Mouse (Mus musculus): ENCODE results near the gene Sgk1. TPM values are rescaled to one million over a fixed set of nuclear protein-coding genes. Genes with fewer than 3 reads are reported as not detected.
A peak's percentile ranks its signal among the peaks of the same experiment; 100 is the strongest.

The Sgk1 gene
- polyA plus RNA-seq, 1 experiment from 2014 or later = 16.3 TPM

- H3K9ac ChIP-seq = no peak overlapping the region
- H3K4me3 ChIP-seq = no peak overlapping the region
- H3K36me3 ChIP-seq (ENCODE audit: poor library complexity, severe bottlenecking) = no peaks in the 10 kb centered on the region
- no peaks in the 10 kb centered on the region for H3K27me3 ChIP-seq
- H3K4me1 ChIP-seq = peaks cover 22% of the 10 kb centered on the region
- H3K4me2 ChIP-seq = no peak overlapping the region
- WGBS = 72% methylated on average over 16 of the region's 16 CpGs
- ATAC-seq = peak; percentile 31; the same call in 1 of the 2 replicates
- peak overlapping the region; percentile 52 for H3K27ac ChIP-seq
- no peaks in the 10 kb centered on the region for H3K9me3 ChIP-seq (replicated peaks)
Observed at GRCm38 (mm10) chr10:21924051-21924720, 42.2 kb downstream of the Sgk1 start.

GRCm38 (mm10) chr10:21926941-21927340 lies 45.0 kb downstream of the Sgk1 start:
- H3K4me3 ChIP-seq = no peak overlapping the region
- H3K27me3 ChIP-seq = no peaks in the 10 kb centered on the region
- peaks cover 22% of the 10 kb centered on the region for H3K4me1 ChIP-seq
- 94% methylated on average over 5 of the region's 5 CpGs for WGBS
- H3K9ac ChIP-seq = no peak overlapping the region
- no peak overlapping the region for H3K4me2 ChIP-seq
- H3K27ac ChIP-seq = no peak overlapping the region
- H3K9me3 ChIP-seq (replicated peaks) = no peaks in the 10 kb centered on the region
- ATAC-seq = no peak
- H3K36me3 ChIP-seq (ENCODE audit: poor library complexity, severe bottlenecking) = no peaks in the 10 kb centered on the region

GRCm38 (mm10) chr10:21930781-21931380 lies 48.9 kb downstream of the Sgk1 start:
- H3K4me1 ChIP-seq = no peaks in the 10 kb centered on the region
- no peaks in the 10 kb centered on the region for H3K27me3 ChIP-seq
- no peak overlapping the region for H3K4me2 ChIP-seq
- H3K9ac ChIP-seq = no peak overlapping the region
- no peaks in the 10 kb centered on the region for H3K36me3 ChIP-seq (ENCODE audit: poor library complexity, severe bottlenecking)
- no peak for ATAC-seq
- no peak overlapping the region for H3K4me3 ChIP-seq
- no peaks in the 10 kb centered on the region for H3K9me3 ChIP-seq (replicated peaks)
- no peak overlapping the region for H3K27ac ChIP-seq
- 78% methylated on average over 10 of the region's 10 CpGs for WGBS

- H3K27me3 ChIP-seq = no peaks in the 10 kb centered on the region
- no peak for ATAC-seq
- H3K9ac ChIP-seq = no peak overlapping the region
- H3K36me3 ChIP-seq (ENCODE audit: poor library complexity, severe bottlenecking) = no peaks in the 10 kb centered on the region
- no peak overlapping the region for H3K27ac ChIP-seq
- H3K4me1 ChIP-seq = no peaks in the 10 kb centered on the region
- no peaks in the 10 kb centered on the region for H3K9me3 ChIP-seq (replicated peaks)
- H3K4me3 ChIP-seq = no peak overlapping the region
- no peak overlapping the region for H3K4me2 ChIP-seq
- 82% methylated on average over 3 of the region's 3 CpGs for WGBS
Observed at GRCm38 (mm10) chr10:21932791-21933190, 50.8 kb downstream of the Sgk1 start.

GRCm38 (mm10) chr10:21934826-21935225 lies 52.8 kb downstream of the Sgk1 start:
- Histone ChIP-seq H3K9ac (no peak overlapping the region), H3K27me3 (no peaks in the 10 kb centered on the region), H3K36me3 (ENCODE audit: poor library complexity, severe bottlenecking) (no peaks in the 10 kb centered on the region), H3K4me1 (no peaks in the 10 kb centered on the region), H3K4me2 (no peak overlapping the region), H3K4me3 (no peak overlapping the region), H3K27ac (no peak overlapping the region), H3K9me3 (replicated peaks) (no peaks in the 10 kb centered on the region)
- no peak for ATAC-seq
- WGBS = 93% methylated on average over 2 of the region's 2 CpGs

GRCm38 (mm10) chr10:21936513-21937221 lies 54.7 kb downstream of the Sgk1 start:
- WGBS = 52% methylated on average over 12 of the region's 12 CpGs
- Histone ChIP-seq H3K9ac (no peak overlapping the region), H3K9me3 (replicated peaks) (no peaks in the 10 kb centered on the region), H3K4me2 (0 out of 2 replicates have a peak overlapping the region, but pooled peaks have one; percentile 5), H3K27me3 (no peaks in the 10 kb centered on the region), H3K27ac (no peak overlapping the region), H3K4me1 (no peaks in the 10 kb centered on the region), H3K36me3 (ENCODE audit: poor library complexity, severe bottlenecking) (no peaks in the 10 kb centered on the region), H3K4me3 (no peak overlapping the region)
- ATAC-seq = no peak

- H3K27ac ChIP-seq = no peak overlapping the region
- no peak overlapping the region for H3K4me3 ChIP-seq
- H3K27me3 ChIP-seq = no peaks in the 10 kb centered on the region
- no peaks in the 10 kb centered on the region for H3K9me3 ChIP-seq (replicated peaks)
- H3K4me2 ChIP-seq = peak overlapping the region; percentile 5; the same call in 1 of the 2 replicates
- H3K36me3 ChIP-seq (ENCODE audit: poor library complexity, severe bottlenecking) = no peaks in the 10 kb centered on the region
- H3K4me1 ChIP-seq = no peaks in the 10 kb centered on the region
- 11% methylated on average over 9 of the region's 9 CpGs for WGBS
- no peak for ATAC-seq
- no peak overlapping the region for H3K9ac ChIP-seq
Observed at GRCm38 (mm10) chr10:21937222-21937605, 55.2 kb downstream of the Sgk1 start.

- Histone ChIP-seq H3K27ac (no peak overlapping the region), H3K36me3 (ENCODE audit: poor library complexity, severe bottlenecking) (no peaks in the 10 kb centered on the region), H3K27me3 (no peaks in the 10 kb centered on the region), H3K4me3 (no peak overlapping the region), H3K9ac (no peak overlapping the region), H3K4me1 (no peaks in the 10 kb centered on the region), H3K4me2 (no peak overlapping the region), H3K9me3 (replicated peaks) (no peaks in the 10 kb centered on the region)
- ATAC-seq = no peak
- WGBS = 79% methylated on average over 4 of the region's 4 CpGs
Observed at GRCm38 (mm10) chr10:21938166-21938565, 56.2 kb downstream of the Sgk1 start.

GRCm38 (mm10) chr10:21941235-21941634 lies 59.3 kb downstream of the Sgk1 start:
- Histone ChIP-seq H3K27ac (no peak overlapping the region), H3K27me3 (no peaks in the 10 kb centered on the region), H3K9ac (no peak overlapping the region), H3K4me2 (no peak overlapping the region), H3K4me1 (no peaks in the 10 kb centered on the region), H3K36me3 (ENCODE audit: poor library complexity, severe bottlenecking) (no peaks in the 10 kb centered on the region), H3K9me3 (replicated peaks) (no peaks in the 10 kb centered on the region), H3K4me3 (no peak overlapping the region)
- ATAC-seq = no peak
- 89% methylated on average over 3 of the region's 3 CpGs for WGBS

GRCm38 (mm10) chr10:21943145-21943700 lies 61.2 kb downstream of the Sgk1 start:
- no peaks in the 10 kb centered on the region for H3K36me3 ChIP-seq (ENCODE audit: poor library complexity, severe bottlenecking)
- no peaks in the 10 kb centered on the region for H3K4me1 ChIP-seq
- H3K9me3 ChIP-seq (replicated peaks) = no peaks in the 10 kb centered on the region
- WGBS = 92% methylated on average over 6 of the region's 6 CpGs
- no peak overlapping the region for H3K4me2 ChIP-seq
- no peak overlapping the region for H3K9ac ChIP-seq
- no peaks in the 10 kb centered on the region for H3K27me3 ChIP-seq
- ATAC-seq = no peak
- H3K27ac ChIP-seq = no peak overlapping the region
- H3K4me3 ChIP-seq = no peak overlapping the region

GRCm38 (mm10) chr10:21945195-21945594 lies 63.2 kb downstream of the Sgk1 start:
- Histone ChIP-seq H3K4me1 (no peaks in the 10 kb centered on the region), H3K36me3 (ENCODE audit: poor library complexity, severe bottlenecking) (no peaks in the 10 kb centered on the region), H3K4me2 (no peak overlapping the region), H3K27ac (no peak overlapping the region), H3K27me3 (no peaks in the 10 kb centered on the region), H3K4me3 (no peak overlapping the region), H3K9me3 (replicated peaks) (no peaks in the 10 kb centered on the region), H3K9ac (no peak overlapping the region)
- WGBS = 82% methylated on average over 1 of the region's 1 CpGs
- ATAC-seq = no peak

GRCm38 (mm10) chr10:21946751-21947351 lies 64.9 kb downstream of the Sgk1 start:
- Histone ChIP-seq H3K27ac (no peak overlapping the region), H3K27me3 (no peaks in the 10 kb centered on the region), H3K4me2 (no peak overlapping the region), H3K9ac (no peak overlapping the region), H3K9me3 (replicated peaks) (no peaks in the 10 kb centered on the region), H3K4me3 (no peak overlapping the region), H3K36me3 (ENCODE audit: poor library complexity, severe bottlenecking) (no peaks in the 10 kb centered on the region), H3K4me1 (no peaks in the 10 kb centered on the region)
- no peak for ATAC-seq
- WGBS = 83% methylated on average over 9 of the region's 9 CpGs
